Mouse (Mus musculus): ENCODE results near the gene H2-DMb2.

GRCm38 (mm10) chr17:34169279-34169678 is 26.2 kb downstream of the H2-DMb2 start:
- TF ChIP-seq CTCF (IDR thresholded peaks at IDR 0.05 in 2 of 3, conservative IDR thresholded peaks at IDR 0.05 in 1 of 3; ENCODE audit: control insufficient read depth in 1 of 3, insufficient read depth in 1 of 3, low read depth in 2 of 3, low read length in 3 of 3, poor library complexity in 1 of 3, severe bottlenecking in 1 of 3), result peak; percentile 42 to 86 (median 74)
- no peak for TF ChIP-seq KAT2A (conservative IDR thresholded peaks at IDR 0.05; ENCODE audit: low read depth, low read length)
- no peak for TF ChIP-seq MEF2A (IDR thresholded peaks at IDR 0.05; ENCODE audit: extremely low read depth, insufficient replicate concordance, low read depth, low read length, poor library complexity, severe bottlenecking)
- no peak for TF ChIP-seq GATA1 (IDR thresholded peaks at IDR 0.05; ENCODE audit: low read depth, low read length)
- TF ChIP-seq POLR2A (IDR thresholded peaks at IDR 0.05; ENCODE audit: control insufficient read depth in 1 of 2, insufficient read depth in 1 of 2, low read depth in 1 of 2, low read length in 2 of 2, poor library complexity in 1 of 2), result no peak
- no peak for TF ChIP-seq GABPA (IDR thresholded peaks at IDR 0.05; ENCODE audit: low read depth, low read length)
- TF ChIP-seq EP300 (IDR thresholded peaks at IDR 0.05; ENCODE audit: low read depth in 1 of 2, low read length in 2 of 2), result no peak
- TF ChIP-seq RCOR1 (IDR thresholded peaks at IDR 0.05; ENCODE audit: low read depth, low read length), result no peak
